Mouse (Mus musculus) CH12.LX (cell line): Measurements from ENCODE around the gene Pax5.

Experiments
- CHD2 ChIP-seq: IDR thresholded peaks from 2 replicates; pipeline ENCODE4 v1.6.1; 2011; ENCODE audit warnings: low read length, improper control_type of control experiment
- CTCF ChIP-seq, 2 experiments: IDR thresholded peaks in 1 of 2; conservative IDR thresholded peaks in 1 of 2; 2 replicates each; pipeline ENCODE4 v1.5.1; 2011 to 2012; ENCODE audit warnings: low read depth in 2 of 2, low read length in 2 of 2, improper control_type of control experiment in 1 of 2, inconsistent platforms in 1 of 2, mild to moderate bottlenecking in 1 of 2, moderate library complexity in 1 of 2
- ELF1 ChIP-seq: IDR thresholded peaks from 2 replicates; pipeline ENCODE4 v1.6.1; 2014; ENCODE audit warnings: low read depth, mild to moderate bottlenecking, inconsistent platforms, low read length, improper control_type of control experiment
- EP300 ChIP-seq: IDR thresholded peaks from 2 replicates; pipeline ENCODE4 v1.6.1; 2011; ENCODE audit warnings: low read length, improper control_type of control experiment
- GABPA ChIP-seq: IDR thresholded peaks from 2 replicates; pipeline ENCODE4 v1.6.1; 2012; ENCODE audit warnings: low read depth, low read length, improper control_type of control experiment, inconsistent platforms; ENCODE audit not compliant: insufficient replicate concordance
- MAFK ChIP-seq: IDR thresholded peaks from 2 replicates; pipeline ENCODE4 v1.6.1; 2011; ENCODE audit warnings: low read length, improper control_type of control experiment; ENCODE audit not compliant: insufficient replicate concordance
- MAX ChIP-seq: IDR thresholded peaks from 2 replicates; pipeline ENCODE4 v1.6.1; 2011; ENCODE audit warnings: low read length, improper control_type of control experiment
- PAX5 ChIP-seq: IDR thresholded peaks from 2 replicates; pipeline ENCODE4 v1.6.1; 2012; ENCODE audit warnings: low read length, inconsistent platforms, mixed read lengths
- POLR2A ChIP-seq: IDR thresholded peaks from 2 replicates; pipeline ENCODE4 v1.6.1; 2011; ENCODE audit warnings: low read depth, mild to moderate bottlenecking, improper control_type of control experiment, low read length
- RCOR1 ChIP-seq: conservative IDR thresholded peaks from 2 replicates; pipeline ENCODE4 v1.6.1; 2012; ENCODE audit warnings: low read depth, mild to moderate bottlenecking, inconsistent platforms, low read length, improper control_type of control experiment
- UBTF ChIP-seq: IDR thresholded peaks from 2 replicates; pipeline ENCODE4 v1.6.1; 2012; ENCODE audit warnings: low read depth, mild to moderate bottlenecking, inconsistent platforms, low read length, improper control_type of control experiment, moderate library complexity
- USF2 ChIP-seq: conservative IDR thresholded peaks from 2 replicates; pipeline ENCODE4 v1.6.1; 2011; ENCODE audit warnings: low read depth, low read length, improper control_type of control experiment
- ZC3H11A ChIP-seq: IDR thresholded peaks from 2 replicates; pipeline ENCODE4 v1.6.1; 2012; ENCODE audit warnings: low read depth, mild to moderate bottlenecking, inconsistent platforms, low read length, improper control_type of control experiment
- ZKSCAN1 ChIP-seq: IDR thresholded peaks from 2 replicates; pipeline ENCODE4 v1.6.1; 2012; ENCODE audit warnings: low read depth, inconsistent platforms, low read length, improper control_type of control experiment, borderline replicate concordance

GRCm38 (mm10) chr4:44544495-44544894 lies 165.8 kb downstream of the Pax5 start:
- TF ChIP-seq CTCF (conservative IDR thresholded peaks at IDR 0.05 in 1 of 2, IDR thresholded peaks at IDR 0.05 in 1 of 2; ENCODE audit: low read depth in 2 of 2, low read length in 2 of 2) (no peak), ZKSCAN1 (no peak), ELF1 (no peak), RCOR1 (no peak), UBTF (no peak), POLR2A (no peak), MAX (no peak), ZC3H11A (no peak), USF2 (no peak), EP300 (no peak), GABPA (no peak), MAFK (no peak), PAX5 (no peak), CHD2 (no peak)
